Mouse (Mus musculus) hindbrain, embryonic 12.5 days (tissue): ENCODE measurements around the gene Arvcf. TPM values are rescaled to one million over a fixed set of nuclear protein-coding genes. Genes with fewer than 3 reads are reported as not detected.

ENCODE experiments used
- ATAC-seq: fragments of 200-750 bp; cut with Nextera tagmentation; 2 replicates; pipeline ENCODE4 v1.8.0; 2017; ENCODE audit warnings: moderate TSS enrichment; ENCODE audit not compliant: low FRiP score
- H3K27ac ChIP-seq: fragments of 300-500 bp; sonication (generic); 2 replicates; pipeline ENCODE4 v1.5.1; 2016; ENCODE audit warnings: mild to moderate bottlenecking
- H3K27me3 ChIP-seq: fragments of 300-500 bp; sonication (generic); 2 replicates; pipeline ENCODE4 v1.6.1; 2016; ENCODE audit warnings: mild to moderate bottlenecking
- H3K36me3 ChIP-seq: fragments of 300-500 bp; sonication (generic); 2 replicates; pipeline ENCODE4 v1.6.1; 2016; ENCODE audit warnings: mild to moderate bottlenecking
- H3K4me1 ChIP-seq: fragments of 300-500 bp; sonication (generic); 2 replicates; pipeline ENCODE4 v1.6.1; 2016
- H3K4me2 ChIP-seq: fragments of 300-500 bp; sonication (generic); replicated peaks from 2 replicates; pipeline ENCODE4 v1.6.1; 2016; ENCODE audit warnings: mild to moderate bottlenecking
- H3K4me3 ChIP-seq: fragments of 300-500 bp; sonication (generic); 2 replicates; pipeline ENCODE4 v1.5.1; 2016; ENCODE audit warnings: mild to moderate bottlenecking
- H3K9ac ChIP-seq: fragments of 300-500 bp; sonication (generic); 2 replicates; pipeline ENCODE4 v1.6.1; 2016; ENCODE audit warnings: mild to moderate bottlenecking, moderate library complexity
- H3K9me3 ChIP-seq: fragments of 300-500 bp; sonication (generic); replicated peaks from 2 replicates; pipeline ENCODE4 v1.6.1; 2016; ENCODE audit warnings: mild to moderate bottlenecking
- WGBS: fragments of 180-500 bp; shearing (Covaris S2); methylation state at CpG from one replicate; pipeline ENCODE4 v1.1.7; 2016; 5-methylcytosine and 5-hydroxymethylcytosine counted together
- microRNA counts: library from miRNA; unstranded; fragments of <30 nt; microRNA quantifications from one replicate; lab custom pipeline; 2017
- microRNA-seq: library from miRNA; unstranded; fragments of <30 nt; microRNA quantifications from one replicate; pipeline ENCODE4, GENCODE M21; 2017
- polyA plus RNA-seq: library from polyadenylated mRNA; unstranded; fragments of >200 nt; fragmentation: Nextera tagmentation; extraction: Ambion mirVana; gene quantifications from 2 replicates; pipeline ENCODE4 v1.2.1, GENCODE M21; 2016

Arvcf gene
- polyA plus RNA-seq, 1 experiment from 2014 or later: 119 TPM

DNA sequence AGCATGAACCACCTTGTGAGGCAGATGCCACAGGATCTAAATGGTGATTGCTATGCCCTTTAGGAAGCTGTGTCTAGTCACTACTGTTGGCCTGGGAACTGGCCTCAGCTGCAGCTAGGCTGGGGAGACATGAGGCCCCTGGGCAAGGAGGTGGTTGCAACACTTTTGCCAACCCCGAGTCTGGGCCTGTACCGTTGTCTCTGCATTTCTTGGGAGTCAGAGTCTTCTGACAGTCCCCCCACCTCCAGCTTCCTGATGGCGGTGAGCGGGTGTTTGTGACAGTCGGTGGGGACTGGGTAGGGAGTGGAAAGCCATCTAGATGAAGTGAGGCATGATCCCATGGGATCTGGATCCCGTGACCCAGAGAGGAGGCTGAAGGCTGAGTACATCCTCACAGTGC lies 107.4 kb downstream of the Arvcf start:
- H3K4me1 ChIP-seq: peaks cover 20% of the 10 kb centered on the region
- no peak for ATAC-seq
- 87% methylated on average over 6 of the region's 6 CpGs for WGBS

More for the DNA sequence above, 107.4 kb downstream of the Arvcf start:
- Histone ChIP-seq H3K9ac (no peak overlapping the region), H3K4me3 (no peak overlapping the region), H3K27ac (no peak overlapping the region), H3K36me3 (peaks cover 7% of the 10 kb centered on the region; the same call in 1 of the 2 replicates), H3K4me2 (no peak overlapping the region), H3K27me3 (peaks cover 7% of the 10 kb centered on the region), H3K9me3 (no peaks in the 10 kb centered on the region)

MicroRNAs encoded within 50 kb of the gene (microRNA counts, 519-probe panel; counts per million panel counts)
- microRNA mmu-miR-185 (lab: Ali Mortazavi, UCI): 3,796 counts per million, percentile 78 among the panel's probes with 10 or more counts

Small RNA genes lying within 50 kb of the gene (microRNA-seq; reads per million reads assigned to microRNA genes)
- not detected for gene Gm26219
- 438 reads per million, percentile 65 among the genes with 10 or more reads in this experiment for gene Mir185

Other genes with a start within 250 kb of the Arvcf start
- gene Rtn4r, start 220.5 kb upstream of the Arvcf start, polyA plus RNA-seq: 7.8 and 8.0 TPM in 2 replicates
- gene Ccdc188, start 130.3 kb upstream of the Arvcf start, polyA plus RNA-seq: not detected in 2 replicates
- gene Zdhhc8, start 113.0 kb upstream of the Arvcf start, polyA plus RNA-seq: 19.4 TPM in 2 replicates
- gene Trmt2a, start 99.5 kb upstream of the Arvcf start, polyA plus RNA-seq: 99.6 and 102 TPM in 2 replicates
- gene Ranbp1, start 99.5 kb upstream of the Arvcf start, polyA plus RNA-seq: 675 and 701 TPM in 2 replicates
- 1.7 and 3.9 TPM in 2 replicates for gene Gm49776, start 89.9 kb upstream of the Arvcf start, polyA plus RNA-seq
- gene Dgcr8, start 58.9 kb upstream of the Arvcf start, polyA plus RNA-seq: 34.2 and 35.0 TPM in 2 replicates
- 48.2 and 50.5 TPM in 2 replicates for gene Tango2, start 79 bp upstream of the Arvcf start, polyA plus RNA-seq
- 20.2 and 20.3 TPM in 2 replicates for gene Txnrd2, start 78.2 kb downstream of the Arvcf start, polyA plus RNA-seq
- gene Comt, start 78.7 kb downstream of the Arvcf start, polyA plus RNA-seq: 58.4 and 60.3 TPM in 2 replicates
- gene Gnb1l, start 150.5 kb downstream of the Arvcf start, polyA plus RNA-seq: 11.5 and 12.4 TPM in 2 replicates
- gene Rtl10, start 150.7 kb downstream of the Arvcf start, polyA plus RNA-seq: 2.3 and 2.9 TPM in 2 replicates
- 15.4 and 15.5 TPM in 2 replicates for gene Tbx1, start 242.5 kb downstream of the Arvcf start, polyA plus RNA-seq